Mouse (Mus musculus) heart, postnatal 14 days (tissue): ENCODE results near the gene Hist1h4a. TPM values are rescaled to one million over a fixed set of nuclear protein-coding genes. Genes with fewer than 3 reads are reported as not detected.
"Not testable (repeated sequence)": the region's sequence is repeated elsewhere in the genome, so short reads cannot be mapped to it uniquely, and the experiment has no call there.

Experiments used
- DNase-seq, 2 experiments: peaks; one replicate each; pipeline ENCODE4 v3.0.0; 2021 to 2022
- intact Hi-C: fragments of 180-260 bp; cut with DNase I; formaldehyde crosslinking; loops from one replicate; pipeline ENCODE4 v1.15.1; 2025
- microRNA-seq, 2 experiments: library from miRNA; unstranded; fragments of <30 nt; microRNA quantifications; one replicate each; pipeline ENCODE4 v1.2.0; 2021 to 2022
- total RNA-seq, 2 experiments: library from RNA; stranded (reverse); gene quantifications; 2 replicates each; pipeline ENCODE4 v1.2.3; 2021

Hist1h4a gene
- total RNA-seq, 2 experiments from 2014 or later, result 33.4 to 91.7 TPM

- intact Hi-C loops, result no loop called here
- no peak for DNase-seq
These were observed 36.8 kb downstream of the Hist1h4a start for GRCm38 (mm10) chr13:23724239-23724638.

- DNase-seq, intact Hi-C loops: not testable (repeated sequence)
These were observed 43.3 kb downstream of the Hist1h4a start for GRCm38 (mm10) chr13:23717593-23718245.

GRCm38 (mm10) chr13:23717176-23717575 lies 43.9 kb downstream of the Hist1h4a start:
- intact Hi-C loops, result no loop called here
- no peak for DNase-seq

GRCm38 (mm10) chr13:23716261-23717042 lies 44.6 kb downstream of the Hist1h4a start:
- DNase-seq, result no peak
- intact Hi-C loops, result no loop called here

Small RNA genes within 50 kb of the gene (microRNA-seq; reads per million reads assigned to microRNA genes)
- gene Gm44314 (0 reads per million in 2 experiments), gene Gm44484 (0 reads per million in 2 experiments)

Other genes with a start within 250 kb of the Hist1h4a start
- gene Hist1h4h, start 230.2 kb downstream of the Hist1h4a start, total RNA-seq, result 100 to 1,000 TPM; 465 to 538 TPM
- 100 to 1,000 TPM in 1 of 2 experiments, 10 to 100 TPM in 1; 49.0 to 131 TPM for gene Hist1h2af, start 227.3 kb downstream of the Hist1h4a start, total RNA-seq
- 10 to 100 TPM; 13.1 to 34.3 TPM for gene Hist1h3g, start 225.8 kb downstream of the Hist1h4a start, total RNA-seq
- 1 to 10 TPM; 3.7 to 7.4 TPM for gene Hist1h2bh, start 217.8 kb downstream of the Hist1h4a start, total RNA-seq
- gene Hist1h3f, start 217.2 kb downstream of the Hist1h4a start, total RNA-seq, result 10 to 100 TPM; 21.6 to 40.3 TPM
- 100 to 1,000 TPM; 106 to 209 TPM for gene Hist1h4f, start 209.6 kb downstream of the Hist1h4a start, total RNA-seq
- 10 to 100 TPM in 1 of 2 experiments, 1 to 10 TPM in 1; 5.2 to 11.7 TPM for gene Hist1h1d, start 208.0 kb downstream of the Hist1h4a start, total RNA-seq
- 10 to 100 TPM; 49.0 to 79.9 TPM for gene Hist1h3e, start 198.9 kb downstream of the Hist1h4a start, total RNA-seq
- gene Hist1h2ae, start 190.0 kb downstream of the Hist1h4a start, total RNA-seq, result 10 to 100 TPM in 1 of 2 experiments, 1 to 10 TPM in 1; 8.6 to 27.9 TPM
- gene Hist1h2bg, start 189.8 kb downstream of the Hist1h4a start, total RNA-seq, result 100 to 1,000 TPM; 100 to 175 TPM
- 10 to 100 TPM; 45.4 to 89.0 TPM for gene Hist1h2bf, start 187.0 kb downstream of the Hist1h4a start, total RNA-seq
- 10 to 100 TPM; 15.1 to 24.5 TPM for gene Hist1h2ad, start 186.8 kb downstream of the Hist1h4a start, total RNA-seq
- 10 to 100 TPM in 1 of 2 experiments, 1 to 10 TPM in 1; 7.8 to 17.6 TPM for gene Hist1h3d, start 185.5 kb downstream of the Hist1h4a start, total RNA-seq
- gene Hist1h4d, start 179.6 kb downstream of the Hist1h4a start, total RNA-seq, result 100 to 1,000 TPM in 1 of 2 experiments, 10 to 100 TPM in 1; 92.0 to 119 TPM
- gene Hist1h2be, start 140.1 kb downstream of the Hist1h4a start, total RNA-seq, result 10 to 100 TPM; 10.5 to 16.6 TPM
- 10 to 100 TPM; 56.8 to 68.5 TPM for gene Hist1h1e, start 138.7 kb downstream of the Hist1h4a start, total RNA-seq
- 1 to 10 TPM; 2.0 to 3.7 TPM for gene Hist1h2ac, start 77.3 kb downstream of the Hist1h4a start, total RNA-seq
- gene Hist1h2bc, start 77.0 kb downstream of the Hist1h4a start, total RNA-seq, result 10 to 100 TPM; 48.8 to 56.9 TPM
- under 1 TPM; 0.31 to 0.32 TPM for gene Hist1h1t, start 65.4 kb downstream of the Hist1h4a start, total RNA-seq
- 10 to 100 TPM; 62.9 to 77.3 TPM for gene Hist1h4c, start 62.8 kb downstream of the Hist1h4a start, total RNA-seq
- 10 to 100 TPM; 39.5 to 41.3 TPM for gene Hfe, start 50.4 kb downstream of the Hist1h4a start, total RNA-seq
- 100 to 1,000 TPM; 200 to 202 TPM for gene Hist1h1c, start 22.4 kb downstream of the Hist1h4a start, total RNA-seq
- 10 to 100 TPM; 21.1 to 58.2 TPM for gene Hist1h3c, start 15.6 kb downstream of the Hist1h4a start, total RNA-seq
- gene Hist1h2bb, start 14.5 kb downstream of the Hist1h4a start, total RNA-seq, result 10 to 100 TPM; 26.5 to 61.9 TPM
- gene Hist1h2ab, start 10.1 kb downstream of the Hist1h4a start, total RNA-seq, result 100 to 1,000 TPM in 1 of 2 experiments, 10 to 100 TPM in 1; 54.2 to 146 TPM
- 100 to 1,000 TPM in 1 of 2 experiments, 10 to 100 TPM in 1; 70.3 to 154 TPM for gene Hist1h3b, start 9.0 kb downstream of the Hist1h4a start, total RNA-seq
- gene Hist1h4b, start 4.2 kb downstream of the Hist1h4a start, total RNA-seq, result 10 to 100 TPM; 44.8 to 83.6 TPM
- 100 to 1,000 TPM in 1 of 2 experiments, 10 to 100 TPM in 1; 55.1 to 114 TPM for gene Hist1h3a, start 1.2 kb upstream of the Hist1h4a start, total RNA-seq
- 10 to 100 TPM; 28.9 to 69.7 TPM for gene Hist1h1a, start 2.4 kb upstream of the Hist1h4a start, total RNA-seq
- gene Trim38, start 8.7 kb upstream of the Hist1h4a start, total RNA-seq, result not detected
- gene Slc17a2, start 45.8 kb upstream of the Hist1h4a start, total RNA-seq, result not detected
- gene Slc17a3, start 78.2 kb upstream of the Hist1h4a start, total RNA-seq, result not detected
- gene Slc17a1, start 106.5 kb upstream of the Hist1h4a start, total RNA-seq, result not detected
- not detected for gene Slc17a4, start 153.8 kb upstream of the Hist1h4a start, total RNA-seq
- not detected for gene Hist1h2ba, start 172.9 kb upstream of the Hist1h4a start, total RNA-seq
- not detected for gene Hist1h2aa, start 173.2 kb upstream of the Hist1h4a start, total RNA-seq
- not detected for gene Scgn, start 230.0 kb upstream of the Hist1h4a start, total RNA-seq